Mouse (Mus musculus): Measurements from ENCODE around the gene Tex26.

The Tex26 gene

GRCm38 (mm10) chr5:149434141-149434690 is 5.2 kb upstream of the Tex26 start:
- DNase-seq, result no peak

DNA sequence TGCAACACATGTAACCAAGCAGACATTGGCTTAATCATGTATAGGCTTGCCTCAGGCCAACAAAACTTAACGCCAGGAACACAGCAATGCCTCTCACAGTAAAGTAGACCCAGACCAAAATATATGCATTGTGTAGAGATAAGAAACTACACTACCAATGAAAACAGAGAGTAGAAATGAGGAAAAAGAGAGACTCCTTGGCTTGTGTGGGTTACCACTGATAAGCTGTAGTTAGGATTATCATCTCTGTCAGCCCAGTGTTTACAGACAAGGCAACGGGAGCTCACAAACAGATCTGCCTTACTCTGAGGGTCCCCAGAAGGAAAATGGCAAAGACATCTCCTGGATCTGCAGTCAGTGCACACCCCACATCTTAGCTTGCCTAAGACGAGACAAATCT is 2.9 kb upstream of the Tex26 start:
- no peak for DNase-seq

- peak; percentile 59 for DNase-seq
These were observed 2.3 kb upstream of the Tex26 start for GRCm38 (mm10) chr5:149437150-149437549.

- peak; percentile 43 for DNase-seq
These were observed 717 bp downstream of the Tex26 start for GRCm38 (mm10) chr5:149440180-149440573.

- no peak for DNase-seq
These were observed 2.3 kb downstream of the Tex26 start for GRCm38 (mm10) chr5:149441646-149442276.

- DNase-seq, result no peak
These were observed 2.8 kb downstream of the Tex26 start for GRCm38 (mm10) chr5:149442277-149442660.

DNA sequence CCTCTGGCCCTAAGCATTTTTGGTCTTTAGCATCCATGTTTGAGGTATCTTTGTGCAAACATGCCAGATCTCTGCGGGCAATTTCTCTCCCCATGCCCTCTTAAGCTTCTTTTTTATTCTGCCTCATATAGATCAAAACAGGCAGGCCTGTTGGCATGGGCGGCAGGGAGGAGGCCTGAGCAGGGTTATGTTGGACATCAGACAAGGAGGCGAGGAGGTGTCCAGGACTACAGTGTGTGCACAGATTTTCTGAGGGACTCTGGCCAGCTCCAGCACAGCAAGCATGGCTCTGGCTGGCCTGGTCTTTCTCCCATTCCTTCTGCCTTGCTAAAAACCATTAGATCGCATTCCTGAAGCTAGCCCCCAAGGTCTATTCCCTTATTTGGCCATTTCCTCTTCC is 5.0 kb downstream of the Tex26 start:
- DNase-seq, result no peak

- no peak for DNase-seq
These were observed 7.0 kb downstream of the Tex26 start for GRCm38 (mm10) chr5:149446495-149446894.

DNA sequence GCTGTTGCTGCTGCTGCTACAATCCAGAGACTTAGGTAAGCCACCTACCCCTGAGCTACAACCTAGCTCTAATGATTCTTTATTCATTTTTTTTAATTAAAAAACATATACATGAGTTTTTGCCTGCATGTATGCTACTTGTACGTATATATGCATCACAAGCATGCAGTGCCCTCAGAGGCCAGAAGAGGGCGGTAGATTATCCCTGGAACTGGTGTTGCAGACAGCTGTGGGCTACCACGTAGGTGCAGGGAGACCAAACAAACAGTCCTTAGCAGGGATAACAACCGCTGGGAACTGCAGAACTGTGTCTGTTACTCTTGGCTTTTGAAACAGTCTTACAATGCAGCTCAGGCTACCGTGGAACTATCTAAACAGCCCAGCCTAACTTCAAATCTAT is 8.3 kb downstream of the Tex26 start:
- DNase-seq, result no peak

GRCm38 (mm10) chr5:149449406-149449805 is 9.9 kb downstream of the Tex26 start:
- no peak for DNase-seq

- DNase-seq, result no peak
These were observed 11.8 kb downstream of the Tex26 start for GRCm38 (mm10) chr5:149451209-149451681.

DNA sequence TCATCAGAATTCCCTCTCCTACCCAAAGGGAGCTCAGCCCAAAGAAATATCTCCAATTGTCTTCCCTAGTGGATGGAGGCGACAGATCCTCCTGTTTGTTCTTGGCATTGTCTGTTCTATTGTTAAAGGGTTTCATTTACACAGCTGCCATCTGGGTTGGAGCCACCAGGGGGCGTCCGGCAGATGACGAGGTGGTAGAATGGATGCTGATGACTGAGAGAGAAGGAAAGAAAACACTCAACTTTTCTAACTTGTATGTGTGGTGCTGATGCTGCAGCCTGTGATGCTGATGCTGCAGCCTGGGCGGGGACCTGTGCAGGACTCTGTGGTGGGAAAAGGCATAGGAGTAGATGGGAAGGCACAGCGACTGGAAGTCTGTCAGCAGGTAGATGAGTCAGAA is 14.8 kb downstream of the Tex26 start:
- DNase-seq, result peak; percentile 63

DNA sequence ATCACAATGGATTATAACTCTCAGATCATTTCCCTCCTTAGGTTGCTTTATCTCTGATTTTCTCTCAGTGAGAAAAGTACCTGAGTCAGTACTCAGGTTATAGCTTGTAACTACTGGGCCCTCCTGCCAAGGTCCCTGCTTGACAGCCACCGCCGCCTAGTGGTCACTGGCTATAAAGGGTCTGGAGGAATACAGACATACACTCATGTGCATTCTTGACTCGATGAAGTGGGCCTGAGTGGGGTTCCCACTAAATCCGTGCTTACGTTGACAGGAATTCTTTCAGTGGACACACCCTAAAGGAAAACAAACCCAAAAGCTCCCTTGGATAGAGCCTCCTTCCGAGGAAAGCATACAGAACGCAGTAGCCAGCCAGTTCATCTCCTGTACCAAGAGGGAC is 17.1 kb downstream of the Tex26 start:
- no peak for DNase-seq

DNA sequence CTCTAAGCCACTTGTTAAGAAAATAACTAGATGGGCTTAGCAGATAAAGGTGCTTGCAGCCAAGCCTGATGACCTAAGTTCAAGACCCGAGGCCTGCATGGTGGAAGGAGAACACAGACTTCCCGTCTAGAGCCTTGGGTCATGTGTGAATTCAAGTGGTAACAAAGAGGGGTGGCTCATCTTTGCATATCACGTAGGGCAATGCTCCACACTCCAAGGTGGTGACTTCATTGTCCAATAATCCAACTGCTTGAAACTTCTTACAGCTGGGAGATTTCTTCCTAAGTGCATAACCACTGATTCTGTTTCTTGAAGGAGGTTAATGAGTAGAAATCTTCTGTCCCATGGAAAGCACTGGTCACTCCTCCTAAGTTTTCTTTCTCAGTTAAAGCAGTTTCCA is 22.6 kb downstream of the Tex26 start:
- no peak for DNase-seq

- DNase-seq, result no peak
These were observed 25.8 kb downstream of the Tex26 start for GRCm38 (mm10) chr5:149465305-149465704.

DNA sequence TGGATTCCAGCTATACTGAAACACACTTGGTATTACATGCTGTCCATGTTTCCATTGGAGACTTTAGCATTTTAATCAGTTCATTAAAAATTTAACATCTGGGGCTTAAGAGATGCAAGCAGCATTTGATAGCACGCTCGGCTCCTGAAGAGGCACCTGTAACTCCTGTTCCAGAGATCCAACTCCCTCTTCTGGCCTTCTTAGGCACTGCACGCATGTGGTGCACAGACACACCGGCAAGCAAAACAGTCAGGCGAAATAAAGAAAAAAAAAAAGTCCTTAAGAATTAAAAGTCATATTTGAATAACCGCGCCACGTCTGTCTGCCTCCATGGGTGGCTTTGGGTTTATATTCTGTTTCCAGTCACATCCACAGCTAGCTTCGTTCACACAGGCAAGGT is 34.7 kb downstream of the Tex26 start:
- DNase-seq, result no peak

DNA sequence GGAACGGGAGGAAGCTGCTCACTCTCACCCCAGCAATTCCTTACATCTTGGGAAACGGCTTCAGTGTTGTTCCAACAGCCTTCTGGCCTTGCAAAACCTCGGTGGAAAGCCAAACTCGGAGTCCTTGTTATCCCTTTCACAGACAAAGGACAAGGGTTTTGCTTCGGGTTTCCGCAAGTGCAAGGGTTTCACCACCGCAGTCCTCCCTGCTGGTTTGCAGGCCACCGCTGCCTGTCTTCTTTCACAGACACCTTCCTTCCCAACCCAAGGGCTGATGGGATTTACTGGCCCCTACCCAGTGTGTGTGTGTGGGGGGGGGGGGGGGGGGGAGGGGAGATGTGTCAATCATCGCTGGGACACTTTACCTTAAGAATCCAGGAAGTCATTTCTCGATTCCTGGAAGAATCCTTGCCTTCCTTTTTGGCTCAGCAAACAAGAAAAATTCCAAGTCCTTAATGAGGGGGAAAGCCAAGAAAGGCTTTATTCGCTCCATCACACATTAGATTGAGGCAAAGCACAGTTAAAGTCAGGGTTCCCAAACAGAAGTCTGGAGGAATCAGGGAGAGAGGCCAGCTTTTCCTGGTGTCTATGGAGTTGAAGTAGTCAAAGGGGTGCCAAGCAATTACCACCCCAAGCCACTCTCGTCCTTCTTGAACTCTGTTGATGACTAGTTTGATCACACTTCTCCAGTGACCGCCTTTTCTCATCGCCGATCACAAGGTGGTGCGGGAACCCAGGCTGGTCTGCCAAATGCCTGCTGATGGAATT is 35.4 kb downstream of the Tex26 start:
- no peak for DNase-seq

- DNase-seq, result no peak
These were observed 42.5 kb downstream of the Tex26 start for GRCm38 (mm10) chr5:149481920-149482319.

GRCm38 (mm10) chr5:149483321-149484052 is 44.0 kb downstream of the Tex26 start:
- peak; percentile 26 for DNase-seq

DNA sequence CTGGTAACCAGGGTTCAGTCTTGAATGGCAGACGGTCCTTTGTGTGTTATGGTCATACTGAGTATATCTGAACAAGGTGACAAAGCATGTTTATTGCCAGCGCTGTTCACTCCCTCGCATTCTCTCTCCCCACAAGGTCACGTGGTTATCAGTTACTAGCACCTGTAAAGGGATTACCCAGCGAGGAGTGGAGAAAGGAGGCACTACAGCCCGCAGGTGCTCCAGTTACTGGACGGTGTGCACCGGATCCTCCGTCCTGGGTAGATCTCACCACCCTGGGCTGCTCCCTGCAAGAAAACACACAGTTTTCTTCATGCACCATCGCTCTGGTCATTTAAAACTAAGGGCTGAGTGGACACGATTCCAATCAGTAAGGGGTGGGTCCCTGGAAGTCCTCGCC is 44.8 kb downstream of the Tex26 start:
- DNase-seq, result no peak

- no peak for DNase-seq
These were observed 46.0 kb downstream of the Tex26 start for GRCm38 (mm10) chr5:149485447-149485846.

- DNase-seq, result no peak
These were observed 49.0 kb downstream of the Tex26 start for GRCm38 (mm10) chr5:149488360-149489021.

- DNase-seq, result no peak
These were observed 49.7 kb downstream of the Tex26 start for GRCm38 (mm10) chr5:149489136-149489535.

Measured in liver (tissue).